Mouse (Mus musculus): Measurements from ENCODE around the gene Sh2d5. TPM values are rescaled to one million over a fixed set of nuclear protein-coding genes. Genes with fewer than 3 reads are reported as not detected.

Sh2d5 gene
- polyA plus RNA-seq, 1 experiment from 2014 or later = 17.4 TPM

- peaks cover 33% of the 10 kb centered on the region for H3K4me1 ChIP-seq
- under 1% methylated on average over 59 of the region's 64 CpGs for WGBS
- H3K4me2 ChIP-seq = peak within 1 kb of the TSS; percentile 91
- ATAC-seq (replicated peaks) = peak; percentile 99
- peak within 1 kb of the TSS; percentile 96 for H3K9ac ChIP-seq
- H3K4me3 ChIP-seq = peak within 1 kb of the TSS; percentile 99
- peak within 1 kb of the TSS; percentile 85 for H3K27ac ChIP-seq
- H3K9me3 ChIP-seq = no peaks in the 10 kb centered on the region
- no peaks in the 10 kb centered on the region for H3K27me3 ChIP-seq (replicated peaks)
- H3K36me3 ChIP-seq (replicated peaks) = peaks cover 4% of the 10 kb centered on the region; the same call in 1 of the 2 replicates
Measured at GRCm38 (mm10) chr4:138304340-138305104, 54.3 kb downstream of the Sh2d5 start, which contains the start of gene Ddost. Gene Ddost (plus strand): TSS chr4:138304730.

- no peak overlapping the region for H3K4me2 ChIP-seq
Measured at GRCm38 (mm10) chr4:138307025-138307424, 56.8 kb downstream of the Sh2d5 start.

GRCm38 (mm10) chr4:138307739-138308138 lies 57.5 kb downstream of the Sh2d5 start:
- Histone ChIP-seq H3K4me1 (peaks cover 33% of the 10 kb centered on the region), H3K27ac (no peak overlapping the region), H3K4me2 (no peak overlapping the region), H3K27me3 (replicated peaks) (no peaks in the 10 kb centered on the region), H3K4me3 (no peak overlapping the region), H3K9ac (no peak overlapping the region), H3K36me3 (replicated peaks) (peaks cover 26% of the 10 kb centered on the region), H3K9me3 (no peaks in the 10 kb centered on the region)
- no peak for ATAC-seq (replicated peaks)
- 95% methylated on average over 12 of the region's 12 CpGs for WGBS

More at GRCm38 (mm10) chr4:138307025-138307424, 56.8 kb downstream of the Sh2d5 start:
- WGBS = 82% methylated on average over 3 of the region's 3 CpGs
- Histone ChIP-seq H3K9me3 (no peaks in the 10 kb centered on the region), H3K4me3 (no peak overlapping the region), H3K4me1 (peaks cover 33% of the 10 kb centered on the region), H3K27me3 (replicated peaks) (no peaks in the 10 kb centered on the region), H3K36me3 (replicated peaks) (peaks cover 20% of the 10 kb centered on the region), H3K27ac (no peak overlapping the region), H3K9ac (no peak overlapping the region)
- no peak for ATAC-seq (replicated peaks)

GRCm38 (mm10) chr4:138310311-138310910 lies 60.2 kb downstream of the Sh2d5 start:
- Histone ChIP-seq H3K9ac (no peak overlapping the region), H3K27me3 (replicated peaks) (no peaks in the 10 kb centered on the region), H3K4me2 (no peak overlapping the region), H3K4me1 (peaks cover 21% of the 10 kb centered on the region), H3K27ac (no peak overlapping the region), H3K4me3 (no peak overlapping the region), H3K36me3 (replicated peaks) (peaks cover 45% of the 10 kb centered on the region), H3K9me3 (no peaks in the 10 kb centered on the region)
- no peak for ATAC-seq (replicated peaks)
- WGBS = 96% methylated on average over 19 of the region's 19 CpGs

Other genes with a start within 250 kb of the Sh2d5 start
- gene Hp1bp3, start 34.1 kb upstream of the Sh2d5 start, polyA plus RNA-seq (2015; fragmentation: Nextera tagmentation; extraction: Ambion mirVana) = 205 and 219 TPM in 2 replicates
- 2.8 and 3.8 TPM in 2 replicates for gene Kif17, start within 50 bp of the Sh2d5 start, polyA plus RNA-seq (2015; fragmentation: Nextera tagmentation; extraction: Ambion mirVana)
- 203 and 212 TPM in 2 replicates for gene Ddost, start 54.3 kb downstream of the Sh2d5 start, polyA plus RNA-seq (2015; fragmentation: Nextera tagmentation; extraction: Ambion mirVana)
- 105 and 113 TPM in 2 replicates for gene Pink1, start 75.9 kb downstream of the Sh2d5 start, polyA plus RNA-seq (2015; fragmentation: Nextera tagmentation; extraction: Ambion mirVana)
- 4.4 and 4.6 TPM in 2 replicates for gene Cda, start 117.6 kb downstream of the Sh2d5 start, polyA plus RNA-seq (2015; fragmentation: Nextera tagmentation; extraction: Ambion mirVana)
- gene Fam43b, start 146.1 kb downstream of the Sh2d5 start, polyA plus RNA-seq (2015; fragmentation: Nextera tagmentation; extraction: Ambion mirVana) = 9.1 and 11.1 TPM in 2 replicates
- 18.5 and 21.5 TPM in 2 replicates for gene Mul1, start 184.3 kb downstream of the Sh2d5 start, polyA plus RNA-seq (2015; fragmentation: Nextera tagmentation; extraction: Ambion mirVana)
- gene Camk2n1, start 203.9 kb downstream of the Sh2d5 start, polyA plus RNA-seq (2015; fragmentation: Nextera tagmentation; extraction: Ambion mirVana) = 14.8 and 15.7 TPM in 2 replicates